Mouse (Mus musculus) MEL (cell line): ENCODE measurements at regions not wholly inside any gene's neighbourhood (a gene's known extent, or its start where the extent isn't known, plus 50 kb on each side); places are given as distances from the start of the nearest gene placed in this dataset.

Source experiments
- CTCF ChIP-seq, 3 experiments: IDR thresholded peaks in 2 of 3; conservative IDR thresholded peaks in 1 of 3; 2 replicates each; pipeline ENCODE4 v1.5.1; 2011 to 2012; ENCODE audit warnings: low read length in 3 of 3, low read depth in 2 of 3, mild to moderate bottlenecking in 2 of 3, improper control_type of control experiment in 1 of 3, inconsistent platforms in 1 of 3, mixed read lengths in 1 of 3, moderate library complexity in 1 of 3; ENCODE audit not compliant: control insufficient read depth in 1 of 3, insufficient read depth in 1 of 3, poor library complexity in 1 of 3, severe bottlenecking in 1 of 3
- ETS1 ChIP-seq: IDR thresholded peaks from 2 replicates; pipeline ENCODE4 v1.6.1; 2012; ENCODE audit warnings: low read depth, mild to moderate bottlenecking, inconsistent platforms, low read length, improper control_type of control experiment, moderate library complexity
- MEF2A ChIP-seq: IDR thresholded peaks from 2 replicates; pipeline ENCODE4 v1.6.1; 2014; ENCODE audit warnings: low read depth, mild to moderate bottlenecking, inconsistent platforms, low read length, improper control_type of control experiment; ENCODE audit not compliant: poor library complexity, insufficient replicate concordance, severe bottlenecking; ENCODE audit errors: extremely low read depth

- TF ChIP-seq CTCF (IDR thresholded peaks at IDR 0.05 in 2 of 3, conservative IDR thresholded peaks at IDR 0.05 in 1 of 3; ENCODE audit: control insufficient read depth in 1 of 3, insufficient read depth in 1 of 3, low read depth in 2 of 3, low read length in 3 of 3, poor library complexity in 1 of 3, severe bottlenecking in 1 of 3), result no peak
- TF ChIP-seq ETS1, result no peak
- no peak for TF ChIP-seq MEF2A
Measured at GRCm38 (mm10) chr2:133279275-133279674, 272.7 kb upstream of the Bmp2 start.
